Mouse (Mus musculus): ENCODE data around the gene Pithd1. TPM values are rescaled to one million over a fixed set of nuclear protein-coding genes. Genes with fewer than 3 reads are reported as not detected.

Gene Pithd1
- polyA plus RNA-seq, 1 experiment from 2014 or later, result 25.7 TPM

DNA sequence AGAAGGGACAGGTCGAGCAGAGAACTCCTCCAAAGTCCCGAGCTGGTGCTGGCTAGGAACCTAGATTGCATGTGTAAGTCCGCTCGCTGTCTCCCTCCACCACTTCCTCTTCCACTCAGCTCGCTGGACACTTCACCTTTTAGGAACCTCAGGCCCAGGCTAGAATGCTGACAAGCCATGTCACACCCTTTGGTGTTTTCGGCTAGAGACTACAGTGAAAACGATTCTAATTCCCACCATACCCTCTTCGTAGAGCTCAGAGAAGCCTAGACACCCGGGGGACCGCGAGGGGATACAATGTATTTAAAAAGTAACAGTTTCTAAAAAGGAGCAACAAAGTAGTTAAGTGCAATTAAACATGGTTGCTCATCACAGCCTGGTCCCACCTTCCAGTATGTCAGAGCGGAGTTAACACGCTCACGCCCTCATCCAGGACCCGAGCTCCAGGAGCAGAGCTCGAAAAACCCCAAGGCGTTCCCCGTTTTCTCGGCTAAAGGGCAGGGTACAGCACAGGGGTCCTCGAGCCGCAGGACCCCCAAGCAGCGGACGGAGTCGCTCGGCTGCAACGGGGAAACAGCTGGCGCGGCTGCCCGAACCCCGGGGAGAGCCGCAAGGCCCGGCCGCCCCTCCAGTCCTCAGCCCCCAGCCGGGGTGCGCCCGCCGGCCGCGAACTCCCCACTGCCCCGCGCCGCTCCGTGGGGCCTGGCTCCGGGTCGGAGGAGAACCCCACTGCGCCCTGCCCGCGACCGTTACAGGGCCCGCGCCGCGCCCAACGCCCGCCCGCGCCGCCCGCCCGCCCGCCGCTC, 33.9 kb upstream of the Pithd1 start:
- ChIA-PET CTCF (no interaction called here), POLR2A (interaction anchor here (0.6 to 1.3 kb wide), 2 partner anchors 14 to 22 kb away, joined by 3 read pairs; no protein-coding TSS in a partner anchor)
- H3K27me3 ChIP-seq, result no peaks in the 10 kb centered on the region
- in situ Hi-C loops (cut with MboI; ENCODE audit: low pct_unique_long_range_greater_than_20kb), result no loop called here
- DNase-seq (ENCODE audit: low read depth, low spot score) (no peak), ATAC-seq (peak; percentile 8)
- TF ChIP-seq CTCF (IDR thresholded peaks at IDR 0.05), result no peak

DNA sequence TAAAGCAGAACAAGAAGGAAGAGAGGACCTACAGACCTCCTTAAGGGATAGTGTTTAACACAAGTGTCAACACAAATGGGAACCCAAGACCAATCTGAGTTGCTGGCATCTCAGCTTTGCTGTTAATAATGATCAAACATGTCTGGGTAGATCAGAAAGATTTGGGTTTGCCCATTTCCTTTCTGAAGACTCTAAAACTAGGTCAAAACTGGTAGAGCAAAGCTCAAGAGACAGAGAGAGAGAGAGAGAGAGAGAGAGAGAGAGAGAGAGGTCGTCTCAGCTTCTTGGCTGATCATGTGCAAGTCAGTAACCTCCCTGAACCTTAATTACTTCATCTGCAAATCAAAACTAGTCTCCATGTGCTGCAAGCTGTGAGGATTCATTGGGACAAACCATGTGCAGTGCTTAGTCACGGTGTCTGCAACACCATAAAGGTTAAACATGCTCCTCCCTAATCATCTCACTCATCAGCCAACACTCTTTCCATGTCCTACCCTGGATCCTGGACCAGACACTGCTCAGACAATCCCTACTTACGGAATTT, 29.1 kb upstream of the Pithd1 start:
- no peak for TF ChIP-seq CTCF (IDR thresholded peaks at IDR 0.05)
- no peak for DNase-seq (ENCODE audit: low read depth, low spot score)
- ATAC-seq, result no peak
- CTCF ChIA-PET, result interaction anchor here (1.4 kb wide), 1 partner anchor 10 kb away, joined by 3 read pairs; no protein-coding TSS in a partner anchor
- H3K27me3 ChIP-seq, result no peaks in the 10 kb centered on the region
- POLR2A ChIA-PET, result interaction anchor here (0.6 kb wide), 1 partner anchor 20 kb away, joined by 3 read pairs; no protein-coding TSS in a partner anchor
- in situ Hi-C loops (cut with MboI; ENCODE audit: low pct_unique_long_range_greater_than_20kb), result no loop called here

DNA sequence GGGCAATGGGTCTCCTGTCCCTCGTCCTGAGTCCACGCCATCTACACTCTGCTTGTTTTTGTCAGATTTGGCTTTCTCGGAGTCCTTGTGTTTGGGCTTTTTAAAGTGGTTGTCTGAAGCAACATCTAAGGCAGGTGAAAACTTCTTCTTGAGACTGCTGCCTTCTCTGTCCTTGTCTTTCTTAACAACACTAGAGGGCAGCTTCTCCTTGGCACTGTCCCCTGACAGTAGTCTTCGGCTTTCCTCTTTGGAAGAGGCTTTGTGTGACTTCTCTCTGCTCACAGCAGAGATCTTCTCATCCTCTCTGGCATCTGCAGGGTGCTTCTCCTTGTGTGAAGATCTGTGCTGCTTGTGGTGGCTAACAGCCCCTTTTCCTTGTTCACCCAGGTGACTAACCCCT, 23.5 kb upstream of the Pithd1 start:
- ATAC-seq (no peak), DNase-seq (ENCODE audit: low read depth, low spot score) (no peak)
- TF ChIP-seq CTCF (IDR thresholded peaks at IDR 0.05), result no peak
- H3K27me3 ChIP-seq, result no peaks in the 10 kb centered on the region
- POLR2A ChIA-PET, result no interaction called here
- in situ Hi-C loops (cut with MboI; ENCODE audit: low pct_unique_long_range_greater_than_20kb), result no loop called here
- CTCF ChIA-PET, result no interaction called here

DNA sequence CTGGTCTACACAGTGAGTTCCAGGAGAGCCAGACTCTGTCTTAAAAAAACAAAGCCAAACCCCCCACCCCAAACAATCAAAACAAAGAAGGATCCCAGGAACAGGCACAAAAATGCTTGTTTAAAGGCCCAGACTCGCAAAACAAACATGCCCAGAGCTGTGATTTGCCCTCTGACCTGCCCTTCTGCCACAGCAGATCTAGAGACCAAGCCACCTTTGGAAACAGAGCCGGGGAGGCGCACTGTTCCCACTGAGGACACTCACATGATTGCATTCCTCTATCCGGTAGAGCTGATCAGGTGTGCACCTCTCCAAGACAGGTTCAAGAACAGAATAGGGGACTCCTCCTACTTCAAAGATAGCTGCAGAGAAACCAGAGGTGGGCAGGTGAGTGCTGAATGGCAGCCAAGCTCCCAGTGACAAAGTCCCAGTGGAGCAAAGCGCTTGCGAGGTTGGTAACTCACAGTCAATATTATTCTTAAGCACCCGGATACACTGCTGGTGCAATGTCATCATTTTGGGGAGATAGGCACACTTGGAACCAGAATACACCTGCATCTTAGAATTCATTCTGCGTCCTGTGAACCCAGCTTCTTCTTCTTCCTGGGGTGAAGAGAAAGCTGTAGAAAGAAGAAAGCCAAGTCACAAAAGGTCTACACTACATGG, 21.9 kb upstream of the Pithd1 start:
- no peak for TF ChIP-seq CTCF (IDR thresholded peaks at IDR 0.05)
- H3K27me3 ChIP-seq, result no peaks in the 10 kb centered on the region
- ATAC-seq (no peak), DNase-seq (ENCODE audit: low read depth, low spot score) (no peak)
- in situ Hi-C loops (cut with MboI; ENCODE audit: low pct_unique_long_range_greater_than_20kb), result no loop called here
- ChIA-PET POLR2A (no interaction called here), CTCF (interaction anchor here (1.1 kb wide), 1 partner anchor 17 kb away, joined by 3 read pairs; no protein-coding TSS in a partner anchor)

DNA sequence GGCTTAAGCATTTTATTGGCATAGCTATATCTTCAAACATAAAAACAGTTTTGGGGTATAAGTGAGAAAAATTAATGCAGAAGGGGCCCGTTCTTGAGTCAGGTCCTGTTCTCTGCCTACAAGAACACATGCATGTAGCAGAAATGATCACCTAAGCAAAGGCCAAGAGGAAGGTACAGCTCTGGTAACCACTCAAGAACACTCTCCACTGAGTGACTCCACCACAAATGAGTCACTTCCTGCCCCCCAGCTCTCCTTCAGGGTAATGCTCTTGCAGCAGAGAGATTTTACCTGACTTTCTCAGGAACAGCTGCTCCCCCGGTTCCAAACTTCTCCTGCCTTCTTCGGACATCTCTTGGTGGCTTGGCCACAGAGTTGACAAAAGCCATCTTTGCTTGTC, 19.8 kb upstream of the Pithd1 start:
- ChIA-PET CTCF (interaction anchor here (1.2 kb wide), 1 partner anchor 9 kb away, joined by 3 read pairs; no protein-coding TSS in a partner anchor), POLR2A (interaction anchor here (1.2 kb wide), 1 partner anchor 16 kb away, joined by 3 read pairs; no protein-coding TSS in a partner anchor)
- no peak for TF ChIP-seq CTCF (IDR thresholded peaks at IDR 0.05)
- DNase-seq (ENCODE audit: low read depth, low spot score) (no peak), ATAC-seq (no peak)
- H3K27me3 ChIP-seq, result no peaks in the 10 kb centered on the region
- in situ Hi-C loops (cut with MboI; ENCODE audit: low pct_unique_long_range_greater_than_20kb), result no loop called here

DNA sequence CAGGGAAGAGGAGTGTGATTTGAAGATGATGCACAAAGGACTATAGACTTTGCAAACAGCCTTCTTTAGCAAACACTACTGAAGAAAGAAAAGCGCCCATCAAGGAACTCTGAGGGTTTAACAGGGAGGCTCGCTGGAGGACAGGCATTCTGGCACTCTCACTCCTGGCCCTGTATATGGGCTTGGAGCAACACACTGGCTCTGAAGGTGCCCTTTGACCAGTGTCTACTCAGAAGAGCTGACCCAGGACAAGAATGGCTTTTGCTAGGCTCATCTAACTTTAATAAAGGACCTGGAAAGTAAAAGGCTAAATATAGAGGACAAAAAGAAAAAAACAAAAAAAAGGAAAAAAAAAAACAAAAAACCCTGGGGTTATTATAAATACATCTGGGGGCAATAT, 17.9 kb upstream of the Pithd1 start:
- no peak for TF ChIP-seq CTCF (IDR thresholded peaks at IDR 0.05)
- CTCF ChIA-PET, result no interaction called here
- no peaks in the 10 kb centered on the region for H3K27me3 ChIP-seq
- in situ Hi-C loops (cut with MboI; ENCODE audit: low pct_unique_long_range_greater_than_20kb), result no loop called here
- POLR2A ChIA-PET, result interaction anchor here (0.7 kb wide), 1 partner anchor 14 kb away, joined by 3 read pairs; no protein-coding TSS in a partner anchor
- DNase-seq (ENCODE audit: low read depth, low spot score) (no peak), ATAC-seq (no peak)

DNA sequence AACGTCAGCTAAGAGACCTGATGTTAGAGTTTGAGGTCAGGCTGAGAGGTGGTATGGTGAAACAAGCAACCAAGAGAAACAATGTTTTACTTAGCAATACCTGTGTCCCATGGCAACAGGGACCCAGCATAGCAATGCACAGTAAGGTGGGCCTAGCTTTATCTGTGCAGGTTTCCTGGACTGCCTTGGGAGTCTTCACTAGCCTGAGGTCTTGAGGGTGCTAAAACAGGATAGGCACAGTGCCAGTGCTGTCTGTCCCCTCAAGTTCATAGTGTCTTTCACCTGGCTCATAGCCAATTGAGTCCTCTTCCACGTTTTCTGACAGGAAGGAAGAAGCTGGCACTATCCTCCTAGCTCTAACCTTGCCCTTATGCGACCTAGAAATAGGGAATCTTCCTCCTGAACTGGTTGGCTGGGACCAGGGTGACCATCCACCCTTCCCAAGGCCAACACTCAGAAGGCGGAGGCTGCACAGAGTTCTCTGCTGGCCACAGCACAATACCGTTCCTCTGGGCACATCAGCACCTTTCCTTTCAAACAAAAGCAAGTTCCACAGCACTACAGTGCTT, 17.1 kb upstream of the Pithd1 start:
- DNase-seq (ENCODE audit: low read depth, low spot score), result no peak
- ATAC-seq, result no peak
- in situ Hi-C loops (cut with MboI; ENCODE audit: low pct_unique_long_range_greater_than_20kb), result no loop called here
- no peaks in the 10 kb centered on the region for H3K27me3 ChIP-seq
- ChIA-PET POLR2A (interaction anchor here (0.7 to 1.2 kb wide), 2 partner anchors 13 to 16 kb away, joined by 3 read pairs; no protein-coding TSS in a partner anchor), CTCF (no interaction called here)
- no peak for TF ChIP-seq CTCF (IDR thresholded peaks at IDR 0.05)

DNA sequence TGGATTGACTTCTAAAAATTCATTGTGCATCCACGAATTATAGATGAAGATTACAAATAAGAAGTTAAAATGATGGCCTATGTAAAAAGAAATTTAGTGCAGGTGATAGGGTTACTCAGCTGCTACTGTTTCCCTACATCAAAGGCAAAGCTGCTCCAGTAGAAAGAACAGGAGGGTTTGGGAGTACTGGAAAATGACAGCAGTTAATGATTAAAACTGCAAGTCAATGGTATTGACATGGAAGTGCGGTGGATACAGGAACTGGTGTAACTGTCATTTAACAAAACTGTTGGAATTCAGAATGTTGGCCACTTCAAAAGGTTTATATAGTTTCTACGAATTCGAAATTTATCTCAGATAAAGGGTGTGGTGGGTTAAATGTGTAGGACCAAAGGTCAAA, 8.1 kb upstream of the Pithd1 start:
- in situ Hi-C loops (cut with MboI; ENCODE audit: low pct_unique_long_range_greater_than_20kb), result no loop called here
- H3K27me3 ChIP-seq, result no peaks in the 10 kb centered on the region
- ATAC-seq (no peak), DNase-seq (ENCODE audit: low read depth, low spot score) (no peak)
- ChIA-PET CTCF (no interaction called here), POLR2A (no interaction called here)
- no peak for TF ChIP-seq CTCF (IDR thresholded peaks at IDR 0.05)

DNA sequence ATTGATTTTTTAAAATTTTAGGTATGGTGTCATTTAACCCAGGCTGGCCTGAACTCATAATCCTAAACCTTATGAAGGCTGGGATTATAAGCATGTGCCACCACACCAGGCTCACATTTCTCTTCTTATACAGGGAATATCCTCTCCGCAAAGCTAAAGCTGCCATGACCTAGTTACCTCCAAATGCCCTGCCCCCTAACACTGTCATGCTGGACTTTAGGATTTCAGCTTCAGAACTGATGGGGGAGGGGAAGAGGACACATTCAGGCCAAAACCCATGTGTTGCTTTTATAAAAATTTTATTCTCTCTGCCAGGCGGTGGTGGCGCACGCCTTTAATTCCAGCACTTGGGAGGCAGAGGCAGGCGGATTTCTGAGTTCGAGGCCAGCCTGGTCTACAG, 6.9 kb upstream of the Pithd1 start:
- in situ Hi-C loops (cut with MboI; ENCODE audit: low pct_unique_long_range_greater_than_20kb), result no loop called here

DNA sequence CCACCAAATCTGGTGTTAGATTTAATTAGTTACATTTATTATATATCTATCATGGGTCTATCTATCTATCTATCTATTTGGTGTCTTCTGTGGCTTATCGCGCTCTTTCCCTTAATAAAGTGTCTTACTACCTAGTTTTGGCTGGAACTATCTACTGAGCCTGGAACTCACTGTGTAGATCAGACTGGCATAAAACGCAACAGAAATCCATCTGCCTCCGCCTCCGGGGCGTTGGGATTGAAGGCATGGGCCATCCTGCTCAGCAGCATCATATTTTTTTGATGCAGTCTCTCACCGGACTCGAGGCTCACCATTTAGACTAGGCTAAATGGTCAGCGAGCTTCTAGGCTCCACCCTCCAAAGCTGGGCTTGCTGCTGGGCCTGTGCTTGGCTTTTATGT, 650 bp upstream of the Pithd1 start:
- DNase-seq (ENCODE audit: low read depth, low spot score) (no peak), ATAC-seq (no peak)
- in situ Hi-C loops (cut with MboI; ENCODE audit: low pct_unique_long_range_greater_than_20kb), result no loop called here
- no peaks in the 10 kb centered on the region for H3K27me3 ChIP-seq
- ChIA-PET CTCF (no interaction called here), POLR2A (interaction anchor here (0.6 to 1.2 kb wide), 2 partner anchors 61 to 91 kb away, joined by 3 read pairs; no protein-coding TSS in a partner anchor)
- no peak for TF ChIP-seq CTCF (IDR thresholded peaks at IDR 0.05)

More for the DNA sequence above, 6.9 kb upstream of the Pithd1 start:
- ATAC-seq (no peak), DNase-seq (ENCODE audit: low read depth, low spot score) (no peak)
- CTCF ChIA-PET, result no interaction called here
- TF ChIP-seq CTCF (IDR thresholded peaks at IDR 0.05), result no peak
- H3K27me3 ChIP-seq, result no peaks in the 10 kb centered on the region
- POLR2A ChIA-PET, result no interaction called here
